28 mouse cellular contexts compared by ENCODE assay signal in genomic region chr15:22857704-22858103, GRCm38 (mm10).
"Had no signal": no experiment of that assay in that cellular context is flagged by ENCODE, and none has a peak within 500 bp of the region (broad histone marks: within the 10 kb centered on the region; RNA-seq: fewer than 3 reads in every experiment).

No protein-coding gene starts in this region.

- H3K9ac ChIP-seq: heart, embryonic 12.5 days; hindbrain, embryonic 12.5 days; hindbrain, embryonic 14.5 days; intestine, embryonic 15.5 days; limb, embryonic 12.5 days; liver, embryonic 13.5 days; liver, embryonic 15.5 days; liver, postnatal 0 days had no signal

- H3K27ac ChIP-seq: heart, embryonic 10.5 days; hindbrain, embryonic 10.5 days; hindbrain, embryonic 12.5 days; hindbrain, embryonic 14.5 days; intestine, embryonic 15.5 days; layer of hippocampus, adult 2 months; left cerebral cortex, adult 2 months; limb, embryonic 10.5 days; limb, embryonic 12.5 days; liver, embryonic 13.5 days; liver, embryonic 15.5 days had no signal

- H3K4me1 ChIP-seq: heart, embryonic 10.5 days; heart, embryonic 12.5 days; hindbrain, embryonic 10.5 days; hindbrain, embryonic 12.5 days; intestine, embryonic 15.5 days; limb, embryonic 10.5 days; limb, embryonic 12.5 days; liver, embryonic 13.5 days; liver, embryonic 15.5 days had no signal

- ATAC-seq: hindbrain, embryonic 16.5 days; inflammation-experienced regulatory T-cells, adult 6 months; intestine, embryonic 15.5 days; intestine, postnatal 0 days; liver, postnatal 0 days had no signal

- H3K9me3 ChIP-seq: heart, embryonic 10.5 days; heart, embryonic 12.5 days; hindbrain, embryonic 10.5 days; hindbrain, embryonic 12.5 days; intestine, embryonic 15.5 days; limb, embryonic 10.5 days; limb, embryonic 12.5 days; liver, embryonic 13.5 days; liver, embryonic 15.5 days had no signal

- H3K27me3 ChIP-seq: heart, embryonic 12.5 days; hindbrain, embryonic 12.5 days; intestine, embryonic 15.5 days; limb, embryonic 12.5 days; liver, embryonic 13.5 days; liver, embryonic 15.5 days had no signal

- H3K36me3 ChIP-seq: heart, embryonic 10.5 days; heart, embryonic 12.5 days; hindbrain, embryonic 10.5 days; hindbrain, embryonic 12.5 days; intestine, embryonic 15.5 days; limb, embryonic 10.5 days; limb, embryonic 12.5 days; liver, embryonic 13.5 days; liver, embryonic 15.5 days had no signal

- DNase-seq: gastrocnemius, postnatal 10 days; gastrocnemius, postnatal 25 days; heart, adult 18-20 months; heart, postnatal 10 days; heart, postnatal 4 days; kidney, adult 18-20 months; kidney, adult 8-10 months; kidney, postnatal 10 days; kidney, postnatal 25 days; kidney, postnatal 4 days; liver; liver, embryonic 13.5 days; liver, postnatal 0 days had no signal

- H3K4me3 ChIP-seq: heart, embryonic 10.5 days; heart, embryonic 12.5 days; hindbrain, embryonic 10.5 days; hindbrain, embryonic 12.5 days; intestine, embryonic 15.5 days; layer of hippocampus, adult 2 months; left cerebral cortex, adult 2 months; limb, embryonic 10.5 days; limb, embryonic 12.5 days; liver, embryonic 13.5 days; liver, embryonic 15.5 days had no signal

- H3K4me2 ChIP-seq: heart, embryonic 12.5 days; hindbrain, embryonic 12.5 days; hindbrain, embryonic 14.5 days; intestine, embryonic 15.5 days; limb, embryonic 12.5 days; liver, embryonic 11.5 days; liver, embryonic 13.5 days; liver, embryonic 15.5 days had no signal
